Mouse (Mus musculus) kidney, adult 9 months (tissue): ENCODE results near the gene Mrpl34.
A peak's percentile ranks its signal among the peaks of the same experiment; 100 is the strongest.

Experiments used
- DNase-seq: peaks from one replicate; pipeline ENCODE4 v3.0.0; 2022

Mrpl34 gene

DNA sequence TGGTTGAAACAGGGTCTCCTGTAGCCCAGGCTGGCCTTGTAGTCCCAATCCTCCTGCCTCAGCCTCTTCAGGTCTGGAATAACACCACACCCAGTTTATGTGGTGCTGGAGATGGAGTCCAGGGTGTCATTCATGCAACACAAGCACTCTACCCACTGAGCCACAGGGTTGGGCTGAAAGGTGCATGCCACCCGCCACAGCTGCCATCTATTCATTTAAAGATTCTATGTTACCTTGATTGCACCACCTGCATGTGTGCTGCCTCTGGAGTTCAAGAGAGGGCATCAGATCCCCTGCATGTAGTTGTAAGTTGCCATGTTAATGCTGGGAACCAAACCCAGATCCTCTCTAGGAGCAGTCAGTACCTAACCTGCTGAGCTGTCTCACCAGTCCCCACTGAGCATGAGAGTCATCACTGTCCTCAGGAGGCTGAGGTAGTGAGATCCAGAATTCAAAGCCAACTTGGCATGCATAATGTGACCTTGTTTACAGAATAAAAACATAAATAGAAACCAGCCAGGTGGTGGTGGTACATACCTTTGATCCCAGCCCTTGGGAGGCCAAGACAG is 32.4 kb downstream of the Mrpl34 start:
- DNase-seq, result no peak

DNA sequence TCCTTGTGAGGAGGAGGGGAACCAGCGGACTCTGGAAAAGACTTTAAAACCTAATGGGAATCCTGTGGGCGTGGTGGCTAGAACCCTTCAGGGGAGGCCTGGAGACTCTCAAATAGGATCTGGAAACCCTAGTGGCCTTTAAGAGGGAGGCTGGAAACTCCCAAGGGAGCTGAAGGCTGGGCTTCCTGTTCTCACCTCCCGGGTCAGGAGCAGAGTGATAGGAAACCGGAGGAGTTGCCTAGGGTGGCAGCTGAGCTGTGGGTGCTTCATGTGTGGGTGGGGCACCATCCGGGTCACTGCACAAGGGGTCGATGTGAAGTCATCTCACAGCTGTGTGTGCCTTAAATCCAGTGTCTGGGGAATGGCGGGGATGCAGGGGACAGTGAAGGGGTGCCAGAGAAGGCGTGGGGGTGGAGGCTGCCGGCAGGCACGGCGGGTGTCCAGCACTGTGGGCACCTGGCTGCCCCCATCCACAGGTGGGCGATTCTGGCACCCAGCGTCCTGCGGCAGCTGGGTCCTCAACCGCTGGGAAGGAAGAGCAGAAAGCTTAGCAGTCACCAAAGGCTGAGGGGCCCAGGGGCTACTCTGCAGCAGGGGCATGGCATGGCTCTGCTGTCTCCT is 33.2 kb downstream of the Mrpl34 start:
- peak; percentile 72 for DNase-seq

DNA sequence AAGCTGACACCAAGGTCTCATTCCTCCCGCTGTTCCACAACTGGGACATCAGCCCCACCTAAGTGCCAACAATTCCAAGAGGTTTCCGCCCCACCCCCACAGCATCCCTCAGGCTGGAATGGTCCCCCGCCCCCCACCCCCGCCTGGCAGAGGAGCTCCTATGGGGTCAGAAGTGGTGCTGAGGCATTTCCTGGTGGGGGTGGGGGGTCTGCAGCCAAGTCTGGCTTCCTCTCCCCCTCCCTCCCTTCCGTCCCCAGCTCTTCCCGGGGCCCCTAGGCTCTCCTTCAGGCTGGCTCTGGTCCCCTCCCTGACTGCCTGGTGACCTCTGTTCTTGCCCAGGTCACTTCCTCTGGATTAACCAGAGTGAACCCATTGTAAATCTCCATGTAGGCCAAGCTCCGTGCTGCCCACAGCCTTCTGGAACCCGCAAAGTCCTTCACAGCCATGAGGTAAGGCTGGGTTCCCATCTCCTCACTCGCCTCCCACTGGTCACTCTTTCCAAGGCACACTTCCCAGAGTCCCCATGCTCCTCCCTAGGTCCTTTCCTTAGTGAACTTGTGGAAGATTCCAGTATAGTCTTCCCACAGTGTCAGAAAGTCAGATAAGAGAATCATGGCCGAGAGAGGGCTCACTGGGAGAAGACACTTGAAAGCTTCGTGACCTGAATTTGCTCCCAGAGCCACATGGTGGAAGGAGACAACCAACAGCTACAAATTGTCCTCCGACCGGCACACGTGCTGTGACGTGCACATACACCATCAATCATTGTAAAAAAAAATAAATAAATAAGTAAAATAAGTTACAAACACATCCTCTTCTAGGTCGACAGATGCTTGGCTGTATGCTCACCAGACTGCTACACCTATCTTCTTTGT is 34.3 kb downstream of the Mrpl34 start:
- DNase-seq, result peak; percentile 57

DNA sequence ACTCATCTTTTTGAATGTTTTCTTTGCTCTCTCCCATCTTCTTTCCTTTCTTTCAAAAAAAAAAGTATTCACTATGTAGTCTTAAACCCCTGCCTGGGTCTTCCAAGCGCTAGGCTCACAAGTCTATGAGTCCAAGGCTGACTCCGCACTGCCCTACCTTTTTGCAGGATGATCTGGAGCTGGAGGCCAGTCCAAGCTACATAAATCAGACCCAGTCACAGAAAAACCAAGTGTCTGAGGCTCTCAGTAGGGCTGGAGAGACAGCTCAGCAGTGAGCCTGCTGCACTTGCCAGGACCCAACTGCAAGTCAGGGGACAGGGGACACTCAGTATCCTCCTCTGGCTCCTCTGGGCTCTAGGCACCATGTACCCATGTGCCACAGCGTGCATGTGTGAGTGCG is 39.6 kb downstream of the Mrpl34 start:
- no peak for DNase-seq

DNA sequence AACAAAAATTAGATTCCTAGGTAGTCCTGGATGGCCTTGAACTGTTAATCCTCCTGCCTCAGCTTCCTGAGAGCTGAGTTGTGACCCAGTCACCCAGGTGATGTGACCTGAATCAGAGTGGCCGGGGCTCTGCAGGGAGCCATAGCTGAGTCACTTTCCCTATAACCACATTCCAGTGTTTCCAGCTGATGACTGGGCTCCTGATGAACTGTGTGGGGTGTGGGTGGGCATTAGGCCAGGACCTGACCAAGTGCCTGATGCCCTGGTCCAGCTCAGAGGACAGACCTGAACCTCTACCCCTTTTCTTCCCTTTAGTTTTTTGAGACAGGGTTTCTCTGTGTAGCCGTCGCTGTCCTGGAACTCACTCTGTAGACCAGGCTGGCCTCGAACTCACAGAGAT is 40.6 kb downstream of the Mrpl34 start:
- no peak for DNase-seq

DNA sequence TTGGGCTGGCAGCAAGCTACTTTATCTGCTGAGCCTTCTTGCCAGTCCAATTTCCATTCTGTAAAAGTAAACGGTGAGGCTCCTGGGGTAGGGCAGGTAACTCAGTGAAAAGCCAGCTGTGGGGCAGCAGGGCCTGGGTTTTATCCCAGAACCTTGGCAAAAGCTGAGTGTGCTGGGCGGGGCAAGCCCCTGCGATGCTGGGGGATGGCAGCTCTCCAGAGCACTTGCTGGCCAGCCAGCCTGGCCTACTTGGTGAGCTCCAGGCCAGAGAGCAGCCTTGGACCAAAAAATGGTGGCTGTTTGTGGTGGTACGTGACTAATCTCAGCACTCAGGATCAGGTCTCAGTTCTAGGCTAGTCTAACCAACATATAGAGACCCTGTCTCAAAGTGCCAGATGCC is 41.2 kb downstream of the Mrpl34 start:
- no peak for DNase-seq

DNA sequence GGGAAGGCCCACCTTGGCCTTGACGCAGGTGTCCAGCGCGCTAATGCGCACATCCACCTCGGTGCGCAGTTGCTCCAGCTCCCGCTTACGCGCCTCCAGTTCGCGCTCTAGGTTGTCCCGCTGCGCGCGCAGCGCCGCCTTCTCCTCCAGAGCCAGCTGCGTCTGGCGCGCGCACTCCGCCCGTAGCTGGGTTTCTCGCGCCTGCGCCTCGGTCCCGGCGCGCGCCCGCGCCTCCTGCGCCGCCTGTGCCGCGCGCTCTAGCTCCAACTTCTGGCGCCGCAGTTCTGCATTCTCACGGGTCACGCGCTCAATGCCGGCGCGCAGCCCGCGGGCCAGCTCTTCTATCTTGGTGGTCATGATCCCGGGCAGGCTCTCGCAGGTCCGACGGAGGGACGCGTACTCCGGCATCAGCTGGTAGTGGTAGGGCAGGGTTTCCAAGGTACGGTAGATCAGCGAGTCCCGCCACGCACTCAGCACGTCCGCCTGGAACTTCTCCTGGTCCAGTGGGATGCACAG is 42.9 kb downstream of the Mrpl34 start:
- DNase-seq, result peak; percentile 61

DNA sequence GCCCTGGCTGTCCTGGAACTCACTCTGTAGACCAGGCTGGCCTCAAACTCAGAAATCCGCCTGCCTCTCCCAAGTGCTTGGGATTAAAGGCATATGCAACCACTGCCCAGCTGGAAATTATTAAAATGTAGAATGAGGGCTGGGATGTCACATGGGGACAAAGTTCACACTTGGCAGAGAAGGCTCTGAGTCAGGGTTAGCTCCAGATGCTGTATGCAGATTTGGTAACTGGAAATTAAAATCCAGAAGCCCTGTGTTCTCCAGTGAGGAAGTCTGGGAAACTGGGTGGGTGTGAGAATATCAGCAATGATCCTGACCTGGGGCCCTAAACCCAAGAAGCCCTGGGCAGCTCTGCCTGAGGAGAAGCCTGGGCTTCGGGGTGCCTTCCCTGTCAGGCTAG is 44.6 kb downstream of the Mrpl34 start:
- DNase-seq, result no peak

DNA sequence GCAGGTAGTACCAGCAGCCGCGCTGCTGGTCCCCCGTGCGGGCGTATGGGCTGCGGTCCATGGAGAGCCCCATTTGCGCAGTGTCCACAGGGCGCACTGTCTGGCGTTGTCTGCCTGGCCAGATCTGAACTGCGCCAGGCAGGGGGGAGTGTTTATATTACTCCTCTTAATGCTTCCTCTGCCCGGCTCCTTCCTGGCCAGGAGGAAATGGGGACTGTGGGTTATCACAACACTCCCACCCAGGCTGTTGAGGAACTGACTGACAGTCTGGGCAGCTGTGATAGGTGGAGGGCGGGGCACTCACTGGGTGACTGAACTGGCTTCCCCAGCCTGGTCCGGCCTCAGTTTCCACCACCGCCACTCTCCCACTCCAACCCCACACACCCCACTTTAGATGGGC is 46.9 kb downstream of the Mrpl34 start, which contains the start of gene Plvap:
Gene Plvap (minus strand): TSS at position 109 of the 400 bp plus-strand sequence.
- DNase-seq, result peak; percentile 60

DNA sequence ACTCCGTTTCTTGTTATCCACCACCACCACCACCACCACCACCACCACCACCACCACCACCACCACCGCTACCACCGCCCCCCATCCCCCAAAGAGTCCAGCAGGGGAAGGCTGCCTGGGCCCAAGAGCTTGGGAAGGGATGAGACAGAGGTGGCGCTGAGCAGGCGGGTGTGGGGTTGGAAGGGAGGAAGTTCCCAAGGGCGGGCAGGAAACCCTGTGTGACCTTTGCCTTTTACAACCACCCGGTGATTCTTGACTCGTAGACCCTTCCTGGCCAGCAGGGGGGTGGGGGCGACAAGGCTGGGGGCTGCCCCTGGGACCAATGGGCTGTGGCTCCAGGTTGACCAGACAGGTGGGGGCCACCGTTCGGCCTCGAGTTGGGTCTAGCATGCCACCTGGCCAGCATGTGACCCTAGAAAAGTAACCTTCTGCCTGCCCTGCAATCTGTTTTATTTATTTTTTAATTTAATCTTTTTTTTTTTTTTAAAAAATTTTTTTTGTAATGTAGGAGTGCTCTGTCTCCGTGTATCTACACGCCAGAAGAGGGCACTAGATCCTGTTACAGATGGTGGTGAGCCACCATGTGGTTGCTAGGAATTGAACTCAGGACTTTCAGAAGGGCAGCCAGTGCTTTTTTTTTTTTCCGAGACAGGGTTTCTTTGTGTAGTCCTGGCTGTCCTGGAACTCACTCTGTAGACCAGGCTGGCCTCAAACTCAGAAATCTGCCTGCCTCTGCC is 48.4 kb downstream of the Mrpl34 start:
- DNase-seq, result no peak

DNA sequence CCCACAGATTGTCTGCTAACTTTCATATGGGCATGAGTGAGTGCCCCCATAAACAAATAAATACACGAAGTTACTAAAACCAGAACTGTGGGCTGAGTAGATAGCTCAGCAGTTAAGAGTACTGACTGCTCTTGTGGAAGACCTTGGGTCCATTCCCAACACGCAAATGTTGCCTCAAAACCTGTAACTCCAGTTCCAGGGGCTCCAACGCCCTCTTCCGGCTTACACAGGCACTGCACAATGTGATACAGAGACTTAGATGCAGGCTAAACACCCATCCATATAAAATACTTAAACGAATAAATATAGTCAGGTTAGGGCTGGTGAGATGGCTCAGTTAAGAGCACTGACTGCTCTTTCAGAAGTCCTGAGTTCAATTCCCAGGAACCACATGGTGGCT is 50.3 kb downstream of the Mrpl34 start:
- DNase-seq, result no peak
